Comparison of ENCODE assay signal across 7 mouse cellular contexts in genomic region chr6:34277665-34278064, GRCm38 (mm10). TPM values are rescaled to one million over a fixed set of nuclear protein-coding genes. Genes with fewer than 3 reads are reported as not detected.
DNase-seq lines count a peak whose midpoint lies in the region; ATAC-seq lines count a peak whose summit lies in the region.

No protein-coding gene starts in this region.

- intact Hi-C loops in left cerebral cortex, postnatal 4 days (cut with DNase I): loop anchor here (10.0 kb wide), 1 partner anchor 83 kb away; no protein-coding TSS in a partner anchor

- ATAC-seq in activated CD4-positive, CD25-positive, alpha-beta regulatory T cell, adult 4 months: peak; percentile 77
- ATAC-seq in hematopoietic stem cell, adult 5-6 weeks (replicated peaks in 1 of 2; ENCODE audit: insufficient read depth in 1 of 2, low FRiP score in 2 of 2, low TSS enrichment in 1 of 2, low read depth in 1 of 2, poor library complexity in 2 of 2, severe bottlenecking in 2 of 2): peak; percentile 53 to 82

- peak; percentile 62 for DNase-seq in right cerebral cortex, adult 18-20 months
- no peak for DNase-seq in right cerebral cortex, postnatal 25 days
- peak; percentile 71 for DNase-seq in embryo, embryonic 11 days
- peak; percentile 20 for DNase-seq in left cerebral cortex, postnatal 4 days
- DNase-seq in right cerebral cortex, adult 2 months (ENCODE audit: low spot score in 2 of 2): peak; percentile 63 to 80

RNA-seq across cellular contexts. Expression of gene Akr1b3, which starts 39.6 kb away (rescaled TPM):
- polyA plus RNA-seq in activated CD4-positive, CD25-positive, alpha-beta regulatory T cell, adult 4 months (2017; shearing (Covaris generic)): 100 to 1,000 TPM; 356 to 448 TPM
- 101 and 135 TPM in 2 replicates for total RNA-seq in hematopoietic stem cell, adult 5-6 weeks (2017)
- total RNA-seq in left cerebral cortex, postnatal 4 days (2021): 10 to 100 TPM; 56.1 to 59.4 TPM
